Mouse (Mus musculus) cortical plate, adult 2 months (tissue): ENCODE data around the gene Npvf.

ENCODE experiments used
- CTCF ChIP-seq: fragments of 200-500 bp; IDR thresholded peaks from 2 replicates; pipeline ENCODE4 v1.5.1; 2011; ENCODE audit warnings: mild to moderate bottlenecking, control low read depth, low read length; ENCODE audit not compliant: insufficient read depth; ENCODE audit errors: extremely low read depth
- POLR2A ChIP-seq: fragments of 200-500 bp; IDR thresholded peaks from 2 replicates; pipeline ENCODE4 v1.6.1; 2011; ENCODE audit warnings: mild to moderate bottlenecking, low read length, control low read depth; ENCODE audit not compliant: insufficient read depth; ENCODE audit errors: extremely low read depth

GRCm38 (mm10) chr6:50689121-50689815, 35.0 kb upstream of the Npvf start:
- TF ChIP-seq POLR2A (no peak), CTCF (no peak)
